Mouse (Mus musculus) MN1 (cell line): ENCODE measurements around the gene A430078G23Rik.

ENCODE experiments used
- DNase-seq: peaks from one replicate; pipeline ENCODE4 v3.0.0-alpha.2; 2016; ENCODE audit warnings: low spot score

The A430078G23Rik gene

DNA sequence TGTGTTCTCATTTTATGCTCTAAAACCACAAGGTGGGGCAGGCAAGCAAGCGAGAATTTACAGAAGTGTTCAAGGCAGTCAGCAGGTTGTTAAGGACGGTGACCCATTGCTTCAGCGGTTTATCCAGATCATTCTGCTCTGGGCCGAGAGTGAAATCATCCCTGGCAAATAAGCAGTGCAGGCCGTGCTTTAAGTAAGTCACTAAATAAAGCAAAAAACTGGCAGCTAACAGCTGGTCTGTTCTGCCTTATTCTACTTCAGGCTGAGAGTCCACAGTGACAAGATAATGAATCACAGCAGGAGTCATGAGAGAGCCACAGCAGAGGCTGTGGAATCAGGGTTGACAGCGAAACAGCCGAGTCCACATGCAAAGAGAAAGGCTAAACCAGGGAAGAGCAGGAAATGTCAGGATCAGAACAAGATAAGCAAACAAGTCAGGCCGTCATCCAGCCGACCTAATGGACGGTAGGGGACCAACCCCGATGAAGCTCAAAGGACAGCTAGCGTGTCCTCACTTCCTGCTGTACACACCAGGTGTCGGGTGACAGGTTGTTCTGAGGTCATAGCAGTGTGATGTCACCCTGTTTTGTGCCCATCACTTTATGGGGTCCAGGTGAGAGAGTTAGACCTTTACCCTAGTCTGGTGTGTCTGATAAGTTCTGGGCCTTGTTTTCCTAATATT, 4.9 kb upstream of the A430078G23Rik start:
- peak; percentile 78 for DNase-seq

DNA sequence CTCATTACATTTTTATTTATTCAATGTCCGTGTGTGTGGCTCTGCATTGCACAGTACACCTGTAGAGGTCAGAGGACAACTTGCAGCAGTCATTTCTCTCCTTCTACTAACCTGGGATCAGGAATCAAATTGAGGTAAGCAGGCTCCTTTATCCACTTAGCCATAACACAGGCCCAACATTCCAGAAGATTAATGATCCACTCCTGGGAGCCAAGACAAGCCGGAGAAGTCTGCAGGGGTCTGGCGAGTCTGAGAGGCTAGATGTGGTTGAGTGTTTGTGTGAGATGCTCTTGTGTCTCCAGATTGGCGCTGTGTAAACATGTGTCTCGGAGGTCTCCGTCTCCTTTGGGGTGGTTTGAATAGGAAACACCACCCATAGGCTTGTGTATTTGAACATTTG, 2.5 kb upstream of the A430078G23Rik start:
- DNase-seq, result no peak

DNA sequence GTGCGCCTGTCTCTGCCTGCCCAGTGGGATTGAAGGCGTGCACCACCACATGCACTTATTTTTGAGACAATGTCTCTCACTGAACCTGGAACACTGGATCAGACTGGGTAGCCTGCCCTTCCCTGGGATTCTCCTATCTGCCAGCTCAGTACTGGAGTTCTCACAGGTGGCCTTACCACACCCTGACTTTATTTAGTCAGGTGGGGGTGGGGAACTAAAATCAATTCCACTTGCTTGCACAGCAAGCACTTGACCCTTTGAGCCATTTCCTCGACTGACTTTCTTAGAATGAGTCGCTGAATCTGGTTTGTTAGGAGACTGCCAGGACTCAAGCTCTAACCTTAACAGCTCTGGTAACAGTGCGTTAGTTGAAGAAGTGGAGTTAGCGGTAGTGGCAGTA, 500 bp upstream of the A430078G23Rik start:
- DNase-seq, result no peak

DNA sequence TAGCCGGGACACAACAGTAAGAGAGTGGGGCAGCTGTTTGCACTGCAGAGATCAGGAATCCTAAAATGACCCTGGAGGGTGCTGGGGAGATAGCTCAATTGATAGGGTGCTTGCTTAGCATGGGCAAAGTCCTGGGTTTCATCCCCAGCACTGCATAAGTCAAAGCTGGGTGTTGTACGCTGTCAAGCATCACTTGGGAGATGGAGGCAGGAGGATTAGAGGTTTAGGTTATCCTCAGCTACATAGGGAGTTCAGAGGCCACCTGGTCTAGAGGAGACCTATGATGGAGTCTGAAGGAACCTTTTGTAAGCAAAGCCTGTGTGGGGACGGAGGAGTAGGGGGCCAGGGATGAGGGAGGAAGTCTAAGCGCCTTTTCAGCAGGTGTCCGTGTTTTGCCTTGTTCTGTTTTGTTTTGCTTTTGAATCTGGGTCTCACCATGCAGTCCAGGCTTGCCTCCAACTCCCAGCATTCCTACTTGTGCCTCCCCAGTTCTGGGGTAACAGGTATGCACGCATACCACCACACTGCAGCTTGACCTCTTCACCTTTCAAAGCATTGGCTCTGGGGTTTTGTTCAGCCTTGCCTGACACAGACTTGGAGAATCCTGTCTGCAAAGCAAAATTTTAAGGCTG, 712 bp downstream of the A430078G23Rik start:
- DNase-seq, result no peak

DNA sequence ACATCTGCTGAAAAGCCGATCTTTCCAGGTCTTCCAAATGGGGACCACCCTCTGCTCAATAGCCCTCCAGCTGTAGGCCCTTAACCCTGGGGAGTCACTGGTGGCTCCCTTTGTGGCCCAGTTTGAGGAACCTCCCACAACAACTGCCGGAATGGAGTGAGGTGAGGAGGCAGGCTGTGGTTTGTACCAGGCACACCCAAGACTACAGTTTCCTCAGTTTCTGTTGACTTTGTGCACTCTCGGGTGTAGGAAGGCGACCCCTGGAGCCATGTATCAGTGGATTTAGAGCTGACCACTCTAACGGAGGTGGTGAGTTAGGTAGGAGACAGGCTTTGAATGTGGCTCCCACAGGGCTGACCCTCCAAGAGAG, 1.2 kb downstream of the A430078G23Rik start:
- DNase-seq, result no peak

DNA sequence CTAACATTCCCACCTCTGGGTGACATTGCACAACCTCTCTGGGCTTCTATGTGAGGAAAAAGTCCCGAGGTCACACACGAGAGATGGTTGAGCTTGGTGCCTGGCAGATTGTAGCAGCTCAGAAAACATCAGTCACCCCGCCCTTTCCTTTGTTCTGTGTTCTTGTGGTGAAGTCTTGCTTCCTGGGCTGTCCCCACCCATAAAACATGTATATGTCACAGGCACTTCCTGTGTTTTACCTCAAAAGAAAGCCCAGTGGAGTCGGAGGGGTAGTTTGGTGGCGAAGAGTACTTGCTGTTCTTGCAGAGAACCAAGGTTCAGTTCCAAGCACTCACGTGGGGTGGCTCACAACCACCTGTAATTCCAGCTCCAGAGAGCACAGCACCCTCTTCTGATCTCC, 2.4 kb downstream of the A430078G23Rik start:
- DNase-seq, result no peak

DNA sequence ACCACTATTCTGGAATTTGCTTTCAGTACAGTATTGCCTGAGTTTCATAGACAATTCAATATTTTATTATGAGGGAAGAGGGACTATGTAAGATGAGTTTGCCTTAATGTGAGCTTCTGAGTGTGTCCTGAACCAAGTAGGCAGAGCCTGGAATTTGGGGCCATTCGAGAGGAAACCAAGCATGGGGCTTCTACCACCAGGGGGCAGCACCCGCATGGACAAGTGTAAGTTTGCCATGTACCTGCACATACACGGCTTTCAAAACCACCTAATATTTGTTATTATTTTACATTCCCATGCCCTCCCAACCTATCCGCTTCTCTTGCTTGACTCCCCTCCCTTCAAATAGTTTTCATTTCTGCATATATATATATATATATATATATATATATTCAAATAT, 4.8 kb downstream of the A430078G23Rik start:
- peak; percentile 87 for DNase-seq

DNA sequence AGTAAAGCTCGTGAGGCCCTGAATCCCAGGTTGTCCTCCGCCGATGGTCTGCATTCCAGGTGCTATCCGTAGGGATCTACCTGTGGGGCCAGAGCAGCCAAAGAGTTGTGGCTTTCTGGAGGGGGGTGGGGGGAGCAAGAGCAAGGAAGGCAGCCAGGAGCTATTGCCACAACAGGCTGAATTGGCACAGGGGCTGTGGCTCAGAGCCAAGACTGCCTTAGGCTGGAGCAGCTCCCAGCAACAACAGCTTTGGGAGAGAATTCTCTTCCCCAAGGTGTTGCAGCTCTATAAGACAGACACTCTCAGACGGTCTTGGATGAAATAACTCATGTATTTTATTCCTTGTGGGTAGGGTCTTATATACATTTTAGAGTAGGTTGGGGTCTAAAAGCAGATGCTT, 13.9 kb downstream of the A430078G23Rik start:
- no peak for DNase-seq

DNA sequence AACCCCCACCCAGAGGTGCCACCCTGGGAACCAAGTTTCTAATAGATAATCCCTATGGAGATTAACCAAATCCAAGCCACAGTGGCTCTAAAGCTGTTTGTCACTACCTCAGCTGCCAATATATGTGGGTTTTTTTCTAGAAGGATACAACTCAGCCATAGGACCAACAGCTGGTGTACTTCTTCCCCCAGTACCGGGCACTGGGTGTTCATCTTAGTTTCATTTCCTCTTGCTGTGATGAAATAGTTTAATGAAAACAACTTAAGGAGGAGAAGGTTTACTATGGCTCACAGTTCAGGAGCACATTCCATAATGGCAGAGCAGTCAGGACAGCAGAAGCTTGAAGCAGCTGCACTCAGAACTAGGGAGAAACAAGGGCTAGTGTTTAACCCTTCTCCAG, 14.9 kb downstream of the A430078G23Rik start:
- no peak for DNase-seq

DNA sequence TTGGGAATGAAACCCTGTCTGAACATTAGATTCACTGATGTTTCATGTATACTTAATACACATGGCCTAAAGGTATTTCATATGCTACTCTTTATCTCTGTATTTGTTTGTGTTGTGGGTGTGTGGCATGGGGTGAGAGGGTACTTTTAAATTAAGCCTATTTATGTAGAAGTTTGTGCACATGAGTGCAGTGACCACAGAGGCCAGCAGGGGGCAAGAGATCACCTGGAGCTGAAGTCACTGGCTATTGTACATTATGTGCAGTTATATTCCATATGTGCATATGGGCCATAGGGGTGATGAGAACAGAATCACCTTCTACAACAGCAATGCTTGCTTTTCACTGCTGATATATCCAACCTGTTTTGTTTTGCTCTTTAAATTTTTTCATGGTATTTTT, 22.5 kb downstream of the A430078G23Rik start:
- no peak for DNase-seq

DNA sequence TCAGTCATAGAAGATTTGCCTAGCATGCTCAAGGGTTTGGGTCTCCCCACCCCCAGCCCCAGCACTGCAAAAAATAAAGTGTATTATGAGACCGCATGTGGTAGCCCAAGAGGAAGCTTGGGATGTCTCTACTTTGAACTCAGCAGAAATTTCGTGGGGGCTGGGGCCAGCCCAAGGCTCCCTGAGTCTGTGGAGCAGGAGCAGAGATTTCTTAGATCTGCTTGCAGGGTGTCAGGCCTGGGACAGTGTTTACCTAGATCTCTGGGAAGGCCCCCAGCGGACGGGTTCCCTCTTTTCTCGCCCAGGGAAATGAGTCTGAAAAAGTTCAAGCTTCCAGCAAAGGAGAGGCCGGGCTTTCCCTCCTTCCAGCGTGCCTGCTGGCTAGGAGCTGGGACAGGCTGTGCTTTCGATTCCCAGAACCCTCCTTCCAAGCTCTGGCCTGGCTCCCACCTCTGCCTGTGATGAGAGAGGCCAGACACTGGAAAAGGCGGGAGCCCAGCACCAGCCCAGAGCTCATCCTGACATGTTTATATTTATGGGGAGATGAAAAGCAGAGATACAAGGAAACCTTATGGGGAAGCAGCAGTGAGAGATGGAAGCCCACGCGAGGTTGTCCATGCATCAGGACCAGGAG, 23.5 kb downstream of the A430078G23Rik start:
- peak; percentile 63 for DNase-seq

DNA sequence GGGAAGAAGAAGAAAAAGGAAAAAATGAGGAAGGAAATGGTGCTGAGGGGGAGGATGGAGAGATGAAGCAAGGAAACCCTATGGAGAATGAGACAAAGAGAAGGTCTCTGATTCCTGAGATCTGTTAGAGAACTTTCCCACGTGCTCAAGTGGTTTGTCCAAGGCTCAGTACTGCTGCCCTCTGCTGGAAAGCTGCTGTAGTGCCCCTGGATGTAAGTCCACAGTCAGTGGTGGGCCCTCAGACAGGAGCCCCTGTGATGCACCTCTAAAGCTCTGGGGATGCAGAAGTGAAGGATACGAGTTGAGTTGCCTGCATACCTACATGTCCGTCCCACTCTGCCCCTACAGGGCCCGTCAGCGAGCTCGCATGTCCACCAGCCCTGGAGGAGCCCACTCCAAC, 34.1 kb downstream of the A430078G23Rik start:
- peak; percentile 91 for DNase-seq

DNA sequence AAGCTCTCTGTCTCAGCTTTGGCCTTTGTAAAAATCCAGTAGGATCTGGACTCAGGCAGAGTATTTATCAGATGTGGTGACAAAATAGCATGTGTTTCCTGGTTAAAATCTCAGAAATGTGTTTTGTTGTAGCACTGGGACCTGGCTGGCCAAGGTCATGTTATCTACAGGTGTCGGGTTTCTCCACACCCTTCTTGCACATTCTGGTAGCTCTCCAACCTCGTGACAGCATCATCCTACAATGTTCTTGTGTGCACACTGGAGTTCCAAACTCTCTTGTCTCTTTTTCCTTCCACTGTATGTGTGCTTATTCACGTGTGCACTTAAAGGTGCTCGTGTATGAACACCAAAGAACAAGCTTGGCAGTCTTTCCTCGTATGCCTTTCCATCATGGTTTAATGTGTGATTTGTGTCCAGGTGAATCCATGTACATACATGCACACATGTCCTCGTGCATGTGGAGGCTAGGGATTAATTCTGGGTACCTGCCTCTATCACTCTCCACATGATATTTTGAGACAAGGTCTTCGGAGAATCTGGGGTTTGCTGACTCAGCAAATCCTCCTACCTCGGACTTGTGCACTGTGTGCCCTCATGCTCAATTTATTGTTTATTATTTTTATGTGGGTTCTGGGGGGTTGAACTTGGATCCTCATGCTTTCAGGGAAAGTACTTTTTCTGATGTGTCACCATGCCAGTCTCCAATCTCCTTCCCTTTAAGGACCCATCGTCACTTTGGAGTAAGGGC, 35.5 kb downstream of the A430078G23Rik start:
- no peak for DNase-seq

DNA sequence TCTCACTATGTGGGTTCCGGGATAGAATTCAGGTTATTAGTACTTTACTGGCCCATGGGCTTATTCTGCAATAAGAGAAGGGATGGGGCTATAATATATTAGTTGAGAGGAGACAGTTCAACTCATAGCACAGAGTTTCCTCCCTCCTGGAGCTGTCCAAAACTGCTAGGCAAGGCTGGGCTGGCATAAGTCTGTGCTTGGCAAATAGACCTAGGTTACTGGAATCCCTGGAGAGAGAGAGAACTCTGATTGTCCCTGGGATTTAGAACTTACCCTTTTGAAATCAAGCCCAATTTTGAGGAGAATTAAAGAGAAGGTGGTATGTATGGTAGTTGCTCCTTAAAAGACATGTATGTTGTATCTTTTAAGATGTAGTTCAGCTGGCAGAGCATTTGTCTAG, 36.3 kb downstream of the A430078G23Rik start:
- DNase-seq, result no peak

DNA sequence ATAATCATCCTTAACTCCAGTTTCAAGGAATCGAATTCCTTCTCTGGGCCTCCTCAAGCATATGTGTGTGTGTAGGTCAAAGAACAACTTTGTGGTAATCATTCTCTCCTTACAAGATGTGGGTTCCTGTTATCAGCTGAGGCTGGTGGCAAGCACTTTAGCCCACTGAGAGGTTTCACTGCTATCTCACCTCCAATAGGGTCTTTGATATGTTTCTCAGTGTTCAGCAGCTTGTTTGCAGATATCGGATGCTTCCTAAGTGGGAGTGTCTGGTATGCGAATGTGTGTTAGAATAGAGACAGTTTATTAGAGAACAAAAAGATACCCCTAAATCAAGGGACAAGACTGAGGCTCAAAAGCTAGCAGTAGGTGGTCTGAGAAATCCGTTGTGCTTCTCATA, 39.1 kb downstream of the A430078G23Rik start:
- no peak for DNase-seq

DNA sequence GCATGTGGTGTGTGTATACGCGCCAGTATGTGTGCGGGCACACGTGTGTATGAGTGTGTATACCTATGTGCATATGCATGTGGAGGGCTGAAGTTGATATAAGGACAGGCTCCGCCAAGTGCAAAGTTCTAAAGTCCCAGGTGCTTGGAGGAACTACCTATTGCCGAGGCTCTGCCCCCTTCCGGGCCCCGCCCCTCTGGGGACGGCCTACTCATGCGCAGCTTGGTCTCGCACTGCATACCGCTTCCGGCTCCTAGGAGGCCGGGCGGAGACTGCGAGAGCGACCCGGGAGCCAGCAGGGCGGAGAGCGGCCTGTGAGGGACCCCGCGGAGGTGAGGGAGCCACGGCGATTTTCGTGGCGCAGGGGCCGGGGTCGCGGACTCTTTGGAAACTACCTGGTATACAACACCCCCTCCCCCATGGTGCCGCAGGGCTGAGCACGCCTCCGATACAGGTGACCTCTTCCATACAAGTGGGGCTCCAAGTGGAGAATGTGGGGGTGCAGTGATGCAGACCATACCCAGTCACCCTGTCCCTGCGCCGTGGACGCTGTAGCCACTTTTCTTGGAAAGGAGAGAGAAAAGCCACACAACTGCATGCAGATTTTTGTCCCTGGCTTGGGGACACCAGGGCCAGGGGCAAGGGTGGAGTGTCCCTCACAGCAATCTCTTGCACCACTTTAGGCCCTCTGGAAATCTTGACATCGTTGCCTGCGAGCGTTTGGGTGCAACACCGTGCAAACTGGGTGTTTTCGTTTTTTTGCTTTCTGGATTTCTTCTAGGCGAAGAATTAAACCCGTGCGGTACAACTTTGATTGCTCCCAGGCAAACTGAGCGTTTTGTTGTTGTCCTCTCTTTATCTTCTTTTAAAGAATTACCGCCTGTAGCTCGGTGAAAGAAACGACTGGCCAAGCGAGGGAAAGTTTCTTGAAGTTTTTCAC, 39.8 kb downstream of the A430078G23Rik start, which contains the start of gene Arhgef18:
TSS of gene Arhgef18 (plus strand) at position 236 of the 940 bp plus-strand sequence.
- peak; percentile 87 for DNase-seq

DNA sequence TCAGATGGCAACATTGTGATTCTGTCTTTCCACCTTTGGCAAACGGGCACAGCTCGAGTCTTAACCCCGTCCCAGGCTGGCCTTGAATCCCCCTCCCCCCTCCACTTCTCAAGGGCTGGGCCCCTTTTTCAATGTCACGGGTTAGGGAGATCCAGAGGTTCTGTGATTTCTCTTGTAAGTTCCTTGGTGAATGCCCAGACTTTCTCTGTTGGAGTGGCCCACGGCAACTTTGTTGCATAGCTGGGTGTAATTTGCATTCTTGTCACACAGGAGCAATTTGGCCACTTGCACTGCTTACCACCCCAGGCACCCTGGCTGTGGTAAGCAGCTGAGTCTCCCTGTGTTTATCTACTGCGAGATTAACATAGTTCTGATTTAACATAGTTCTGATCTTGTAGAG, 41.4 kb downstream of the A430078G23Rik start:
- no peak for DNase-seq

DNA sequence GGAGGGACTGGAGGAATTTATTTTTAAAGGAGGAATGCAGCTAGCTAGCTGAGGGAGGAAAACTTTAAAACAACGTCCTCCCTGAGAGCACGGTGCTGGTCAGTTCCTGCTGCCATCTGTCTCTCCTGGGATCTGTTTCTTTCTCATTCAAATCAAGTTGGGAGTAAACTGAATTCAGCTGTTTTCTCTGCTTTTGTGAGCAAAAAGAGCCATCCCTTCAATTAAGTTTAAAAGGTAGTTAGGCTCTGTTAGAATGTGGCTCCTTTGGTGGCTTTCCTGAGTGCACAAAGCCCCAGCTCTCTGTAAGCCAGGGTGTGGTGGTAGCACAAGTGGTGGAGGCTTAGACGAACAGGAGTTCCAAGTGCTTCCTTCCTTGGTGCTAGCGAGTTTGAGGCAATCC, 42.0 kb downstream of the A430078G23Rik start:
- DNase-seq, result no peak

DNA sequence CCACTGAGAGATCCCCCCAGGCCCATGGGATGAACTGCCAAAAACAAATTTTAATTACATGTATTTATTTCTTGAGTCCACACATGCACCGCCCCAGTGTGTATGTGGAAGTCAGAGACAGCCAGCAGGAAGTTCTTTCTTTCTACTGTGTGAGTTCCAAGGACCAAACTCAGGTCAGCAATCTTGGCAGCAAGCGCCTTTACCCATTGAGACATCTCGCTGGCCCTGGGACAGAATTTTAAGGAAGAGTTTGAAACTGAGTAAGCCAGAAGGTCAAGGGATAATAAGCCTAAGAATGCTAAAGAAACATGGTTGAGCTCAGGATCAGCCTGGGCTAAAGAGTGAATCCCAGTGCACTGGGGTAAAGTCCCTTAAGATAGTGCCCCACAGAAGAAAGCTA, 44.4 kb downstream of the A430078G23Rik start:
- DNase-seq, result no peak

DNA sequence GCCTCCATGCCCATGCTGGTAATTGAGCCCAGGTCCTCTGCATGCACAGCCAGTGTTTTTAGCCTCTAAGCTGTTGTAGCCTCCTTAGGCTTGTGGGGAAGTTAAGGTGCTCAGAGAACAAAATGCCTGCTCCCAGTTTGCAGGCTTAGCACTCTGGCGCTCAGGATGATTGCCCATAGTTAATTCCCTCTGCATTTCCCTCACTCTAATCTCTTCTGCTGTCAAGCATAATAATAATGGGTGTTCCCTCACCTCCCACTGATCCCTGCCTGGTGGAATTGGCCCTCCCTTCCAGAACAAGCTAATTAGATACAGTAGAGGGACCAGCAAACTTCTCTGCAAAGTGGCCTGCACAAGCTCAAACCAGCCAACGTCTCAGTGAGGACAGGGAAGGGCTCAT, 47.3 kb downstream of the A430078G23Rik start:
- no peak for DNase-seq

DNA sequence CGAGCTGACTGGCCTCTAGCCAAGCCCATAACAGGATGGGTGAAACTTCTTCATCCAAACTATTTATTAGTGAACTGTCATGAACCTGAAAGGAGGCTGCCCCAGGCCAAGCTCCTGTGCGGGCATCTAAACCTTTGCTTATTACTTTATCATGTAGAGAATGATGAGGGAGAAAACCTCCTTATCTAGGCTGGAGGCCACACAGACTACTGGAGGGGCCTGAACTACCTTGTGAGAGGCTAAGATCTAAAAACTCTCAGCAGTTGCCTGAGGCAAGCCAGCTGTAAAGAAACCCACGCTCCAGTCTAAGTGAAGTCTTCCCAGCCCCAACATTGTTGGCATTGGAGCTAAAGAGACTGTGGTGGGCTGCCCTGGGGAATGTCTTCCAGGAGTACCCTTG, 54.2 kb downstream of the A430078G23Rik start:
- DNase-seq, result no peak

DNA sequence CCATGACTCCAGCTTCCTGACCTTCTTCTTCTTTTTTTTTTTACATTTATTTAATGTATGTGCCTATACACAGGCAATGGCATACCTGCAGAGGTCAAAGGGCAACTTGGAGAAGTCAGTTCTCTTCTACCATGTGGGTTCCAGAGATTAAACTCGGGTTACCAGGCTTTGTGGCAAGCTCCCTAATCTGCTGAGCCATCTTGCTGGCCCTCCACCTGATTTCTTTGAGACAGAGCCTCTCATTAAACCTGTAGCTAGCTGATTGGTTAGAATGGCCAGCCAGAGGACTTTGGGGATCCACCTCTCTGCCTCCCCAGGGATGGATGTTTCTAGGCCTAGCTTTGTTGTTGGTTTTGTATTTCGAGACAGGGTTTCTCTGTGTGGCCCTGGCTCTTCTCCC, 57.9 kb downstream of the A430078G23Rik start:
- DNase-seq, result no peak
